Comparison of ENCODE assay signal across 8 mouse cellular contexts in genomic region chr14:45049689-45050418, GRCm38 (mm10).
DNase-seq lines count a peak whose midpoint lies in the region; TF ChIP-seq lines count a peak whose summit lies in the region.

No protein-coding gene starts in this region.

- peak; percentile 24 for DNase-seq in gastrocnemius, adult 2 months
- DNase-seq in gastrocnemius, postnatal 36 days: no peak
- DNase-seq in adrenal gland, postnatal 25 days: peak; percentile 5
- DNase-seq in heart, postnatal 14 days: peak; percentile 12 to 22
- peak; percentile 17 for DNase-seq in liver
- peak; percentile 21 to 27 for DNase-seq in right cerebral cortex, postnatal 10 days (ENCODE audit: low spot score in 2 of 2)
- DNase-seq in B cell, adult 2 months: no peak
- DNase-seq in embryo, embryonic 9.5 days (ENCODE audit: extremely low spot score): no peak

- TF ChIP-seq CTCF in gastrocnemius, adult 2 months (IDR thresholded peaks at IDR 0.05): no peak

- intact Hi-C loops in gastrocnemius, adult 2 months (cut with DNase I): no loop called here
- intact Hi-C loops in gastrocnemius, postnatal 36 days (cut with DNase I): no loop called here
- intact Hi-C loops in heart, postnatal 14 days (cut with DNase I): no loop called here

- H3K27ac ChIP-seq in gastrocnemius, adult 2 months: peak overlapping the region; percentile 73

- H3K4me3 ChIP-seq in gastrocnemius, adult 2 months: no peak overlapping the region

Comparison
In these comparisons a context has a peak if more than half of its experiments do, and no peak if none do; other contexts are left out.
1. DNase-seq: peak in gastrocnemius, adult 2 months (single experiment), adrenal gland, postnatal 25 days (single experiment), heart, postnatal 14 days (2 of 2), liver (single experiment) and right cerebral cortex, postnatal 10 days (2 of 2); none in gastrocnemius, postnatal 36 days (0 of 2), B cell, adult 2 months (0 of 2) and embryo, embryonic 9.5 days (single experiment).